Mouse (Mus musculus): Measurements from ENCODE around the gene Btn1a1.

The Btn1a1 gene

GRCm38 (mm10) chr13:23465600-23466109 lies at the start of gene Btn1a1:
Btn1a1 (minus strand) TSS chr13:23465901.
- in situ Hi-C loops (cut with MboI, MseI): no loop called here

DNA sequence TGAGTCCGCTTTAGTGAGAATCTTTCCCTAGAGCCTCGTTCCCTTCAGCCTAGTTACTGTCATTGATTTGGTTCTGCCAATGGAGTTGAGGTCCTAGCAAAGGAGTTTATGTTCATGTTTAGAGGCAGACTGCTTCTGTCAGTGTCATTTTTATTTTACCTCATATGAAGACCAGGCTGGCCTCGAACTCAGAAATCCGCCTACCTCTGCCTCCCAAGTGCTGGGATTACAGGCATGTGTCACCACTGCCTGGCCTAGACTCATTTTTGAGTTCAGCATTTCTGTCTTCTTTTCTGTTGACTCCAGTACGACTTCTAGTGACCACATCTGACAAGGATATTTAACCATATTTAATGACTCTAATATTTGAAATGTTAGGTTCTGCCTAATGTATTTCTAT lies 49.6 kb upstream of the Btn1a1 start:
- in situ Hi-C loops (cut with MboI, MseI): loop anchor here (5.0 kb wide), 3 partner anchors 1483 to 1593 kb away; no protein-coding TSS in a partner anchor

DNA sequence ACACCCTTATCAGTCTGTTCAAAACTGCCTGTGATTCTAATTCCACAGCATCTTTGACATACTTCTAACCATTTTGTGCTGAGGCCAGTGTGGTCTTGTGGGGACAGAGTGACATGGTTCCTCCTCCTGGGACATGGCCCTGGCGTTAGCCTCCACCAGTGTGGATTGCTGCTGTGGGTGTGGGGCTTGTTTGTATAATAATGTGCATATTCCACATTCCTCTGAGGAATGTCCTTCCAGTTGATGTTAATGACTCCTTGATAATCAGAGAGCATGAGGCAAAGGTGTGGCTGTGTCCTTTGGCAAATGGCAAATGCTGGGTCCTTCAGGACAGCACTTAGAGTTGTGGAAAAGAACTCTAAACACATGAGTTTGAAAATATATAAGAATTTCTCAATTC lies 47.8 kb upstream of the Btn1a1 start:
- in situ Hi-C loops (cut with MboI, MseI): loop anchor here in 1 of 2 experiments (5.0 kb wide), 1 partner anchor 1266 kb away; no protein-coding TSS in a partner anchor

DNA sequence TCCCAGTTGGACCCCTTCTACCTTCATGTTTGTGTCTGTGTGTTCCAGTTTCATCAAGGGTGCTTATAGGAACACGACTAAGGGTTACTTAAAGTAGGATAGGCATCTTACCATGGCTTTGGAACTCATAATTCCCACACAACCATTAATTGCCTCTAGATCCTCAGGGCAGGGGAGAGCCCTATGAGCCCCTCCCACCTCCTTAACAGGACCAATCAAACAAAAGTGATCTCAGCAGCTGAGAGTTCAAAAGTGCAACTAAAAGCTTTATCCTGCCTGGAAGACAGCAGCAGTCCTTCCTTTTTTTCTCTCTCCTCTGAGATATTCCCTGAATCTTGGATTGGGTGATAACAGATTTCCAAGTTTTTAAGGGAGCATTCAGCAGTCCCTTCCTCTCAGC lies 44.4 kb upstream of the Btn1a1 start:
- in situ Hi-C loops (cut with MboI, MseI): loop anchor here in 1 of 2 experiments (5.0 kb wide), 1 partner anchor 1263 kb away; no protein-coding TSS in a partner anchor

DNA sequence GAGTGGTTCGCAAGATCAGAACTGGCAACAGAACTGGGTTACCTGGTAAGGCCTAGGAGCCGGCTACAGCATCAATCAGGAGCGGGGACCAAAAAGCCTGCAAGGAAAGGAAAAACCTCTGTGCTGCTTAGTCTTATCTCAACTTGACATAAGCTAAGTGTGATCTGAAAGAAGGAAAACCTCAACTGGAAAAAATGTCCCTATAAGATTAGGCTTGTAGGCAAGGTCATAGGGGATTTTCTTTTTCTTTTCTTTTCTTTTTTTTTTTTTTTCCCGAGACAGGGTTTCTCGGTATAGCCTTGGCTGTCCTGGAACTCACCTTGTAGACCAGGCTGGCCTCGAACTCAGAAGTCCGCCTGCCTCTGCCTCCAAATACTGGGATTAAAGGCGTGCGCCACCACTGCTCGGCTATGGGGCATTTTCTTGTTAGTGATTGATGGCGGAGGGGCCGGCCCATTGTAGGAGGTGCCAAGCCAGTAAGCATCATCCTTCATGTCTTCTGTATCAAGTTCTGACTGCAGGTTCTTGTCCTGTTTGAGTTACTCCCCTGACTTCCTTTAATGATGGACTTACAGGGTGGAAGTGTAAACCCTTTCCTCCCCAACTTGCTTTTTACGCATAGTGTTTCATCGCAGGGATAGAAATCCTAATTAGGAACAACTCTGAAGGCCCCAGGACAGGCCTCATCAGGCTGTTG lies 41.3 kb upstream of the Btn1a1 start:
- in situ Hi-C loops (cut with MboI, MseI): loop anchor here (5.0 to 10.0 kb wide), 2 partner anchors 52 to 200 kb away; no protein-coding TSS in a partner anchor

- in situ Hi-C loops (cut with MboI, MseI): loop anchor here (5.0 to 10.0 kb wide), 2 partner anchors 52 to 199 kb away; no protein-coding TSS in a partner anchor
Observed at GRCm38 (mm10) chr13:23506351-23506750, 40.6 kb upstream of the Btn1a1 start.

- in situ Hi-C loops (cut with MboI, MseI): loop anchor here (5.0 to 10.0 kb wide), 2 partner anchors 51 to 199 kb away; no protein-coding TSS in a partner anchor
Observed at GRCm38 (mm10) chr13:23505662-23506345, 40.1 kb upstream of the Btn1a1 start.

GRCm38 (mm10) chr13:23503797-23504196 lies 38.1 kb upstream of the Btn1a1 start:
- in situ Hi-C loops (cut with MboI, MseI): loop anchor here in 1 of 2 experiments (10.0 kb wide), 1 partner anchor 49 kb away; no protein-coding TSS in a partner anchor

DNA sequence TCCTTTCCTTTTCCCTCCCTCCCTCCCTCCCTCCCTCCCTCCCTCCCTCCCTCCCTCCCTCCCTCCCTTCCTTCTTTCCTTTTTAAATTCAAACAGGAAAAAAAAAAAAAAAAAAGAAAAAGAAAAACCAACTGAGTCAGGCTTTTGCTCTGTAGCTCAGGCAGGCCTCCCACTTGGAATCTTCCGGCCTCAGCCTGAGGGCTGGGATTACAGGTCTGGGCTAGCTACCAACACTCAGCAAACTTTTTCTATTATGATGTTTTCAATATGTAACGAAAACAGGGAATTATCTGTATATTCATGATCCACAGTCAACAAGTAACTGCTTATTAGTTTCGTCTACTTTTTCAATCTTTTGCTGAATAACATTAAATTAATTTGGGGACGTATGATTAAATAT lies 37.2 kb upstream of the Btn1a1 start:
- in situ Hi-C loops (cut with MboI, MseI): loop anchor here in 1 of 2 experiments (10.0 kb wide), 1 partner anchor 48 kb away; no protein-coding TSS in a partner anchor

- in situ Hi-C loops (cut with MboI, MseI): loop anchor here in 1 of 2 experiments (10.0 kb wide), 1 partner anchor 47 kb away; no protein-coding TSS in a partner anchor
Observed at GRCm38 (mm10) chr13:23502031-23502567, 36.4 kb upstream of the Btn1a1 start.

DNA sequence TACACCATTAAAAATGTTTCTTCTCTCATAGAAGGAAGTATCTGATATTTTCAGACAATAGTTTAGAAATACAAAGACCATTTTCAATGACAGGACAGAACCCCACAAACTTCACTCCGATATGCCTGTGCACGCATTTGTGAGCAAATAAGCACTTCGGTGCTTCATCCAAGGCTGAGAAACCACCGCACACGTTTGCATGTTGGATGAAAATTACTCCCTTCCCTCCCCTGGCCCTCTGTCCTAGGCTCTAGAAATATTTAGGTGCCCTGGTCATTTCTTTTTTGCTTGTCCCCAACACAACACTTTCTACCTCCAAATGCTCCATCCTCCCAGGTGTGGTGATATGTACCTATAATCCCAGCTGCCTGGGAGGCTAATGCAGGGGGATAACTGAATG lies 35.8 kb upstream of the Btn1a1 start:
- in situ Hi-C loops (cut with MboI, MseI): loop anchor here in 1 of 2 experiments (10.0 kb wide), 1 partner anchor 47 kb away; no protein-coding TSS in a partner anchor

GRCm38 (mm10) chr13:23500424-23501200 lies 34.9 kb upstream of the Btn1a1 start:
- in situ Hi-C loops (cut with MboI, MseI): loop anchor here in 1 of 2 experiments (10.0 kb wide), 1 partner anchor 46 kb away; no protein-coding TSS in a partner anchor

GRCm38 (mm10) chr13:23499943-23500342 lies 34.2 kb upstream of the Btn1a1 start:
- in situ Hi-C loops (cut with MboI, MseI): loop anchor here in 1 of 2 experiments (10.0 kb wide), 2 partner anchors 45 to 195 kb away; no protein-coding TSS in a partner anchor

DNA sequence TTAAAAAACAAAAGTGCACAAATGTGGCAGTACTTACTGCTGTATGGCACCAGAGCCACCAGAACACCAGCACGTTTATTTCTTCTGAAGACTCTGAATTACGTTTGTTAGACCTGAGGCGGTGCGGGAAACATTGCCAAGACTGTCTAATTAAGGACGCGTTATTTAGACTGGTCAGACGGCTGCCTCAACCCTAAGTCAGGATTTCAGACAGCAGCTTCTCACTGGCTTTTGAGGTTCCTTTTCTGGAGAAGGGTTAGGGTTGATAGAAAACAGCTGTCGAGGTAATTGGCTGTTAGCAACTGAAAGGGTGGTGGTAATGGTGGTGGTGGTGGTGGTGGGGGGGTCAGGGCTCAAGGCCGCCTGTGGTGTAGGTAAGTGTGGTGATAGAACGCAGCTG lies 33.0 kb upstream of the Btn1a1 start:
- in situ Hi-C loops (cut with MboI, MseI): loop anchor here in 1 of 2 experiments (10.0 kb wide), 1 partner anchor 194 kb away; no protein-coding TSS in a partner anchor

- in situ Hi-C loops (cut with MboI, MseI): loop anchor here in 1 of 2 experiments (10.0 kb wide), 1 partner anchor 193 kb away; no protein-coding TSS in a partner anchor
Observed at GRCm38 (mm10) chr13:23497656-23498321, 32.1 kb upstream of the Btn1a1 start.

DNA sequence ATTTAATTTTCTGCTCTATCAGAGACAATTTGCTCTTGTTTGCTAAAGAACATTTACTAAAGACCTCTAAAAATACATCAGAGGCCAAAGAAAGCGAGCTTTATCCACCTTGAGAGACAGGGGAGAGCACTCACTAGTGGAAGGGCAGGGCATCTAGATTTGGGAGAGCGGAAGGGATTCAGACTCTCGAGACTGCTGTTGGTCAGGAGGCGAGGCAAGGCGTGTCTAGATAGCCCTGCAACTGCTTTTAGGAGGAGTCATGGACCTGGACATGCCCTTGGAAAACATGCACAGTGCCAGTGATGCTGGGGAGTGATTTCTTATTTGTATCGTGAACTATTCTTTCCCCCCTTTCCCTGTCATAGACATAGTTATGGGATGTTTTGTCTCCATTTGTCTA lies 29.8 kb upstream of the Btn1a1 start:
- in situ Hi-C loops (cut with MboI, MseI): loop anchor here in 1 of 2 experiments (10.0 kb wide), 1 partner anchor 191 kb away; no protein-coding TSS in a partner anchor

GRCm38 (mm10) chr13:23491990-23492389 lies 26.3 kb upstream of the Btn1a1 start:
- in situ Hi-C loops (cut with MboI, MseI): loop anchor here in 1 of 2 experiments (10.0 kb wide), 1 partner anchor 187 kb away; no protein-coding TSS in a partner anchor

DNA sequence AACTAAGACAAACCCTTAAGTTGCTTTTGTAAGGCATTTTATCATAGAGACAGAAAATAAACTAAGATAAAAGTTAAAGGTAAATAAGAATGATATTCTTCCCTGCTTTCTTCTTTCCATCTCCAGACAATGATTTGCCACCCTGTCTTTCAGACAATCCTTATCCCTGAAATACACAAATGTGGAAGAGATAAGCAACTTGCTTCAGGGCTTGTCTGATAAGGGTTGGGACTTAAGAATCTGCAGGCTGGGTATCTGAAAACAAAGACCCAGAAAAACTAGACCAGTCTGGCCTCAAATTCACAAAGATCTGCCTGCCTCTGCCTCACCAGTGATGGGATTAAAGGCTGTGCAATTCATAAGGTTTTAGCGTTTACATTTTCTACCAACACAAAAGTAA lies 25.6 kb upstream of the Btn1a1 start:
- in situ Hi-C loops (cut with MboI, MseI): loop anchor here in 1 of 2 experiments (10.0 kb wide), 1 partner anchor 186 kb away; no protein-coding TSS in a partner anchor

DNA sequence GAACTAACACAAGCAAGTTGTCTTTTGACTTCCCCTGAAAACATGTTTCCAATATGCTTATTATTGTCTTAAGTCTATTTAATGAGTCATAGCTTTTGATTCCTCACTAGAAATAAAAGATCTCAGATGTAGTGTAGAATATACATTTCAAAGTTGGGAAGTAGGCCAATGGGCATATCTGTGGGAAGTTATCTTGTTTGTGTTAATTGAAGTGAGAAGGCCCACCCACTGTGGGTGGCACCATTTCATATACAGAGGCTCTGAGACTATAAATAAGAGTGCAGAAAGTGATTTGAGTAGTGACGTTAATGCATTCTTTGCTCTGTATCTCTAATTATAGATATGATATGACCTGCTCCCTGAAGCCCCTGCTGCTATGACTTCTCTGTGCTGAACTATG lies 25.2 kb upstream of the Btn1a1 start:
- in situ Hi-C loops (cut with MboI, MseI): loop anchor here in 1 of 2 experiments (10.0 kb wide), 1 partner anchor 186 kb away; no protein-coding TSS in a partner anchor

All from T-helper 17 cell (primary cell).